Mouse (Mus musculus) colon, adult 2 months (tissue): ENCODE results near the gene Sypl. TPM values are rescaled to one million over a fixed set of nuclear protein-coding genes. Genes with fewer than 3 reads are reported as not detected.

Experiments used
- polyA plus RNA-seq: library from polyadenylated mRNA; depleted of rRNA; stranded (reverse); fragments of >200 nt; gene quantifications from 2 replicates; pipeline ENCODE4 v1.2.3, GENCODE M21; 2012; rRNA removed

The Sypl gene
- 60.2 and 108 TPM in 2 replicates for polyA plus RNA-seq

DNA sequence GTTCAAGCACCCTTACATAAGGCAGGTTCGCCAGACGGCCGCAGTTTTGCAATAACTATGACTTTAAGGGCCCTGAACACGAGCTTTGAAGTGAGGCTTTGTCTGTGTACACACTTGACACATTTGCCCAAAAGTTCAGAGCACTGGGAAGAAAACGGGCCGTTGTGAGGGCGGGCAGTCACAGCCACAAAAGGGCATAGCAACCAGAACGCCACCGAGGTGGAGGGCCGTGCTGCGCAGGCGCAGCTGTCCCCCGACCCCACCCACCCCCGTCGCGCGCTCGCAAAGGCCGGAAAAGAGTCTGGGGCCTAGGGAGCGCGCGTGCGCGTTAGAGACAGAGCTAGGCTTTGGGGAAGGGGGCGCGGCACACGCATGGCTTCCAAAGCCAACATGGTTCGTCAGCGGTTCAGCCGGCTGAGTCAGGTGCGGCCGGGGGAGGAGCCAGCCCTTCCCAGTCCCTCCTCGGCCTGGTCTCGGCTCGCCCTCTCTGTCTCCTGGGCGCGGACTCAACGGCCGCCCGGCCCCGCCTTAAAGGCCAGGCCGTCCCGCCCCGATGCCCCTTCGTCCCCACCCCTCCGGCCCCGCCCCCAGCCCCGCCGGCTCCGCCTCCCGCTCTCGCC, at the start of gene Sypl:
Gene Sypl, plus strand, starts transcription at position 296 of the 620 bp plus-strand sequence.

Other genes starting within 250 kb of the Sypl start
- 6.7 and 7.8 TPM in 2 replicates for gene Nampt, start 134.3 kb upstream of the Sypl start, polyA plus RNA-seq
- gene Cdhr3, start 139.0 kb downstream of the Sypl start, polyA plus RNA-seq = not detected in 2 replicates
- gene Atxn7l1, start 193.8 kb downstream of the Sypl start, polyA plus RNA-seq = 17.3 and 18.4 TPM in 2 replicates